Comparison of ENCODE assay signal across 11 mouse cellular contexts in genomic region chr7:116222288-116223009, GRCm38 (mm10).
DNase-seq lines count a peak whose midpoint lies in the region; ATAC-seq lines count a peak whose summit lies in the region.
"Had no signal": no experiment of that assay in that cellular context is flagged by ENCODE, and none has a peak within 500 bp of the region (broad histone marks: within the 10 kb centered on the region; RNA-seq: fewer than 3 reads in every experiment).

No protein-coding gene starts in this region.

- H3K9me3 ChIP-seq in forebrain, embryonic 15.5 days = no peaks in the 10 kb centered on the region
- no peaks in the 10 kb centered on the region for H3K9me3 ChIP-seq in forebrain, embryonic 16.5 days (ENCODE audit: control insufficient read depth, low read length)
- H3K9me3 ChIP-seq in kidney, embryonic 14.5 days (ENCODE audit: control insufficient read depth, low read length) = no peaks in the 10 kb centered on the region
- H3K9me3 ChIP-seq in intestine, embryonic 16.5 days (ENCODE audit: control insufficient read depth, low read length) = no peaks in the 10 kb centered on the region
- no peaks in the 10 kb centered on the region for H3K9me3 ChIP-seq in neural tube, embryonic 13.5 days

- 49% methylated on average over 8 of the region's 8 CpGs for WGBS in forebrain, embryonic 15.5 days
- 54% methylated on average over 8 of the region's 8 CpGs for WGBS in forebrain, embryonic 16.5 days
- WGBS in kidney, embryonic 14.5 days = 65% methylated on average over 8 of the region's 8 CpGs
- 41% methylated on average over 8 of the region's 8 CpGs for WGBS in intestine, embryonic 16.5 days
- 53% methylated on average over 8 of the region's 8 CpGs for WGBS in neural tube, embryonic 13.5 days

- H3K27ac ChIP-seq in forebrain, embryonic 15.5 days (replicated peaks) = no peak overlapping the region
- no peak overlapping the region for H3K27ac ChIP-seq in forebrain, embryonic 16.5 days (ENCODE audit: low read length)
- H3K27ac ChIP-seq in kidney, embryonic 14.5 days (ENCODE audit: low read depth, low read length) = no peak overlapping the region
- peak overlapping the region; percentile 88 for H3K27ac ChIP-seq in intestine, embryonic 16.5 days (ENCODE audit: low read length)
- no peak overlapping the region for H3K27ac ChIP-seq in neural tube, embryonic 13.5 days (replicated peaks)

- H3K36me3 ChIP-seq in forebrain, embryonic 15.5 days = no peaks in the 10 kb centered on the region
- no peaks in the 10 kb centered on the region for H3K36me3 ChIP-seq in forebrain, embryonic 16.5 days (ENCODE audit: control insufficient read depth, insufficient read depth)
- H3K36me3 ChIP-seq in kidney, embryonic 14.5 days (ENCODE audit: control insufficient read depth, insufficient read depth, low read length) = no peaks in the 10 kb centered on the region
- no peaks in the 10 kb centered on the region for H3K36me3 ChIP-seq in intestine, embryonic 16.5 days (ENCODE audit: control insufficient read depth, insufficient read depth, low read length)
- no peaks in the 10 kb centered on the region for H3K36me3 ChIP-seq in neural tube, embryonic 13.5 days

- H3K4me1 ChIP-seq in forebrain, embryonic 15.5 days = peaks cover 32% of the 10 kb centered on the region
- peaks cover 23% of the 10 kb centered on the region for H3K4me1 ChIP-seq in forebrain, embryonic 16.5 days (replicated peaks; ENCODE audit: control insufficient read depth, insufficient read depth, low read length)
- peaks cover 5% of the 10 kb centered on the region; the same call in 1 of the 2 replicates for H3K4me1 ChIP-seq in kidney, embryonic 14.5 days (ENCODE audit: control insufficient read depth, insufficient read depth, low read length)
- H3K4me1 ChIP-seq in intestine, embryonic 16.5 days (ENCODE audit: control insufficient read depth, insufficient read depth, low read length) = peaks cover 50% of the 10 kb centered on the region
- H3K4me1 ChIP-seq in neural tube, embryonic 13.5 days (replicated peaks) = peaks cover 40% of the 10 kb centered on the region

- H3K4me2 ChIP-seq in forebrain, embryonic 15.5 days (replicated peaks) = no peak overlapping the region
- H3K4me2 ChIP-seq in forebrain, embryonic 16.5 days (ENCODE audit: low read length) = no peak overlapping the region
- no peak overlapping the region for H3K4me2 ChIP-seq in kidney, embryonic 14.5 days (replicated peaks; ENCODE audit: low read depth, low read length)
- H3K4me2 ChIP-seq in intestine, embryonic 16.5 days (ENCODE audit: low read depth, low read length) = peak overlapping the region; percentile 19; the same call in 1 of the 2 replicates
- H3K4me2 ChIP-seq in neural tube, embryonic 13.5 days = no peak overlapping the region

- DNase-seq in kidney, postnatal 14 days = peak; percentile 38
- DNase-seq in testis, postnatal 14 days (ENCODE audit: low spot score) = no peak
- DNase-seq: gastrocnemius, postnatal 14 days; left cerebral cortex, postnatal 4 days had no signal

- no peak overlapping the region for H3K4me3 ChIP-seq in forebrain, embryonic 15.5 days
- H3K4me3 ChIP-seq in forebrain, embryonic 16.5 days (replicated peaks; ENCODE audit: low read length) = no peak overlapping the region
- no peak overlapping the region for H3K4me3 ChIP-seq in kidney, embryonic 14.5 days (ENCODE audit: low read length)
- H3K4me3 ChIP-seq in intestine, embryonic 16.5 days (ENCODE audit: low read length) = no peak overlapping the region
- H3K4me3 ChIP-seq in neural tube, embryonic 13.5 days = no peak overlapping the region

- H3K9ac ChIP-seq in forebrain, embryonic 15.5 days (replicated peaks) = no peak overlapping the region
- no peak overlapping the region for H3K9ac ChIP-seq in forebrain, embryonic 16.5 days (replicated peaks; ENCODE audit: low read depth, low read length)
- no peak overlapping the region for H3K9ac ChIP-seq in kidney, embryonic 14.5 days (ENCODE audit: low read depth, low read length)
- H3K9ac ChIP-seq in intestine, embryonic 16.5 days (ENCODE audit: low read depth, low read length) = no peak overlapping the region
- no peak overlapping the region for H3K9ac ChIP-seq in neural tube, embryonic 13.5 days

- 0 out of 2 replicates have a peak, but pooled peaks have one; percentile 27 for ATAC-seq in forebrain, embryonic 15.5 days (replicated peaks)
- no peak for ATAC-seq in forebrain, embryonic 16.5 days
- ATAC-seq in kidney, embryonic 14.5 days (ENCODE audit: low FRiP score, low TSS enrichment) = no peak; the same call in 1 of the 2 replicates
- ATAC-seq in intestine, embryonic 16.5 days = peak; percentile 90
- ATAC-seq in neural tube, embryonic 13.5 days (ENCODE audit: low read depth) = 0 out of 2 replicates have a peak, but pooled peaks have one; percentile 16
- no peak for ATAC-seq in erythroid progenitor cell, adult 5-6 weeks (replicated peaks; ENCODE audit: low FRiP score, poor library complexity, severe bottlenecking)
- ATAC-seq: Patski had no signal

- no peaks in the 10 kb centered on the region for H3K27me3 ChIP-seq in forebrain, embryonic 15.5 days
- H3K27me3 ChIP-seq in forebrain, embryonic 16.5 days (replicated peaks; ENCODE audit: control insufficient read depth, insufficient read depth, low read length) = no peaks in the 10 kb centered on the region
- no peaks in the 10 kb centered on the region for H3K27me3 ChIP-seq in kidney, embryonic 14.5 days (ENCODE audit: control insufficient read depth, insufficient read depth, low read length)
- H3K27me3 ChIP-seq in intestine, embryonic 16.5 days (replicated peaks; ENCODE audit: control insufficient read depth, insufficient read depth, low read length) = no peaks in the 10 kb centered on the region
- no peaks in the 10 kb centered on the region; the same call in 1 of the 2 replicates for H3K27me3 ChIP-seq in neural tube, embryonic 13.5 days
- H3K27me3 ChIP-seq: Patski had no signal

Comparison
In these comparisons a context has a peak if more than half of its experiments do, and no peak if none do; other contexts are left out.
1. ATAC-seq: peak in forebrain, embryonic 15.5 days (single experiment), intestine, embryonic 16.5 days (single experiment) and neural tube, embryonic 13.5 days (single experiment); none in forebrain, embryonic 16.5 days (single experiment), kidney, embryonic 14.5 days (single experiment) and erythroid progenitor cell, adult 5-6 weeks (single experiment).